Mouse (Mus musculus) MEL (cell line): ENCODE results near the gene Sart1.

ENCODE experiments used
- CTCF ChIP-seq, 3 experiments: IDR thresholded peaks in 2 of 3; conservative IDR thresholded peaks in 1 of 3; 2 replicates each; pipeline ENCODE4 v1.5.1; 2011 to 2012; ENCODE audit warnings: low read length in 3 of 3, low read depth in 2 of 3, mild to moderate bottlenecking in 2 of 3, improper control_type of control experiment in 1 of 3, inconsistent platforms in 1 of 3, mixed read lengths in 1 of 3, moderate library complexity in 1 of 3; ENCODE audit not compliant: control insufficient read depth in 1 of 3, insufficient read depth in 1 of 3, poor library complexity in 1 of 3, severe bottlenecking in 1 of 3
- POLR2A ChIP-seq, 2 experiments: IDR thresholded peaks; 2 replicates each; pipeline ENCODE4 v1.6.1; 2011 to 2012; ENCODE audit warnings: low read length in 2 of 2, mild to moderate bottlenecking in 2 of 2, control low read depth in 1 of 2, improper control_type of control experiment in 1 of 2, low read depth in 1 of 2, moderate library complexity in 1 of 2; ENCODE audit not compliant: control insufficient read depth in 1 of 2, insufficient read depth in 1 of 2, poor library complexity in 1 of 2
- USF2 ChIP-seq, 2 experiments: IDR thresholded peaks; 2 replicates each; pipeline ENCODE4 v1.6.1; 2011 to 2012; ENCODE audit warnings: improper control_type of control experiment in 2 of 2, low read length in 2 of 2, borderline replicate concordance in 1 of 2, inconsistent platforms in 1 of 2, low read depth in 1 of 2, mild to moderate bottlenecking in 1 of 2; ENCODE audit not compliant: insufficient read depth in 1 of 2

DNA sequence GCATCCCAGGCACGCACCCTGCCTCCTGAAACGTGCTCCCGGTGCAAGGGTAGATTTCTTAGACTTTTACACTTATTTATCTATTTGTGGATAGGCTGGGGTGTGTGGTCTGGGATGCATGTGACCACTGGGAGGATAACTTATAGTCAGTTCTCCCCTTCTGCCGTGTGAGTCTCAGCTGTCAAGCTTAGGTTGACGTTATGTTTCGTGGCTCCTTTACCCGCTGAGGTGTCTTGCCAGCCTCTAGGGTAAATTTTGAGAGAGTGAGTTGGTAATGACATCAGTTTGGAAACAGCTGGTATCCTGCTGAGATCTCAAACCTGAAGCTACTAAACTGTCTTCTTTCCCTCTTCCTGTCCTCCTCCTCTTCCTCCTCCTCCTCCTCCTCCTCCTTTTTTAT is 17.4 kb upstream of the Sart1 start:
- TF ChIP-seq USF2 (IDR thresholded peaks at IDR 0.05; ENCODE audit: borderline replicate concordance in 1 of 2, insufficient read depth in 1 of 2, low read depth in 1 of 2, low read length in 2 of 2) (no peak), CTCF (IDR thresholded peaks at IDR 0.05 in 2 of 3, conservative IDR thresholded peaks at IDR 0.05 in 1 of 3; ENCODE audit: control insufficient read depth in 1 of 3, insufficient read depth in 1 of 3, low read depth in 2 of 3, low read length in 3 of 3, poor library complexity in 1 of 3, severe bottlenecking in 1 of 3) (no peak), POLR2A (IDR thresholded peaks at IDR 0.05; ENCODE audit: control insufficient read depth in 1 of 2, insufficient read depth in 1 of 2, low read depth in 1 of 2, low read length in 2 of 2, poor library complexity in 1 of 2) (no peak)
